8 mouse cellular contexts compared by ENCODE assay signal in the genomic region with DNA sequence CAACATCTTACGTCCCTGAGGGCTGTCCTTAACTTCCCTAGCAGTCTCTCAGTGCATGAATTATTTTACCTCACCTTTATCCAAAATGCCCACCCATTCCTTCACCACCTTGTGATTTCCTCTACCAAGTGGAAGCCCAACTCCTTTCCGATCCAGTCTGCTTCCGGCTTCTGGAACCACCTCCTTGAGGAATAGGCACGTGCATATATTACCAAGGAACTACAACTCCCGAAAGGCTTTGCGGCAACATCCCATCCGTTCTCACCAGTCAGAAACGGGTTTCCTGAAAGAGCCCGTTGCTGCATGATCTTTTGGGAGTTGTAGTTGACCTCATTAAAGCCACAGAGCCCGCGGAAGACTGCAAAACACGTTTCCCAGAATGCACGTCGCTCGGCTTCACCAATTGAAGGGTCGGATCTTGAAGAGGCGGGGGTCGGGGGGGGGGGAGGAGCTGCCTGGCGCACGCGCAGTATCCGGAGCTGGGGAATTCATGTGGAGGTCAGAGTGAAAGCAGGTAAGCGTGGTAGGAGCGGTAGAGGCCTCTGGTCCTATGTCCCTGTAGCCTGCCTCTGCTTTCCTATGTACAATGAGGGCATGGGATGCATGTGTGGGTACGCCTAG. TPM values are rescaled to one million over a fixed set of nuclear protein-coding genes. Genes with fewer than 3 reads are reported as not detected.
DNase-seq lines count a peak whose midpoint lies in the region; ATAC-seq lines count a peak whose summit lies in the region.

TSS of gene Phb (plus strand) at position 429 of the 621 bp plus-strand sequence.

- no peaks in the 10 kb centered on the region for H3K9me3 ChIP-seq in hindbrain, embryonic 14.5 days (ENCODE audit: control insufficient read depth, low read length)

- peak within 1 kb of the TSS; percentile 58 for H3K9ac ChIP-seq in hindbrain, embryonic 14.5 days

- peak; percentile 100 for DNase-seq in R1 (ENCODE audit: low read depth, low spot score)
- peak; percentile 86 to 92 for DNase-seq in cerebellum, postnatal 25 days
- DNase-seq in frontal cortex, postnatal 25 days (ENCODE audit: low spot score in 2 of 2), result peak; percentile 77 to 89
- peak; percentile 97 for DNase-seq in hindbrain, embryonic 14.5 days (ENCODE audit: low spot score)
- DNase-seq in layer of hippocampus, postnatal 36 days, result peak; percentile 89 to 93
- DNase-seq in lung, postnatal 36 days, result peak; percentile 99
- DNase-seq in retina, postnatal 1 day, result peak; percentile 100
- peak; percentile 74 to 92 for DNase-seq in urinary bladder, adult 18-20 months (ENCODE audit: low spot score in 2 of 2)

- H3K27me3 ChIP-seq in hindbrain, embryonic 14.5 days (ENCODE audit: control insufficient read depth, insufficient read depth, low read length), result no peaks in the 10 kb centered on the region

- peak within 1 kb of the TSS; percentile 80 for H3K4me2 ChIP-seq in hindbrain, embryonic 14.5 days (replicated peaks)

- peaks cover 22% of the 10 kb centered on the region for H3K36me3 ChIP-seq in hindbrain, embryonic 14.5 days (replicated peaks; ENCODE audit: control insufficient read depth, insufficient read depth)

- peak within 1 kb of the TSS; percentile 45 for H3K4me3 ChIP-seq in hindbrain, embryonic 14.5 days (replicated peaks; ENCODE audit: low read length)

- 2% methylated on average over 25 of the region's 25 CpGs for WGBS in hindbrain, embryonic 14.5 days

- 0 out of 2 replicates have a peak within 1 kb of the TSS, but pooled peaks have one; percentile 1 for H3K27ac ChIP-seq in hindbrain, embryonic 14.5 days

- ATAC-seq in hindbrain, embryonic 14.5 days (ENCODE audit: low FRiP score), result peak; percentile 97

- peaks cover 7% of the 10 kb centered on the region for H3K4me1 ChIP-seq in hindbrain, embryonic 14.5 days (replicated peaks; ENCODE audit: control insufficient read depth, insufficient read depth, low read length)

RNA-seq across cellular contexts. Expression of gene Phb, which starts in this region (rescaled TPM):
- polyA plus RNA-seq in hindbrain, embryonic 14.5 days (2014; fragmentation: Nextera tagmentation; extraction: Ambion mirVana), result 200 and 220 TPM in 2 replicates
- total RNA-seq in layer of hippocampus, postnatal 36 days (2021), result 100 to 1,000 TPM; 105 to 106 TPM

Comparison
In these comparisons a context has a peak if more than half of its experiments do, and no peak if none do; other contexts are left out.
1. Peak in every context shown above with its lines: DNase-seq, ATAC-seq, H3K4me3 ChIP-seq and H3K27ac ChIP-seq.